28 mouse cellular contexts compared by ENCODE assay signal in genomic region chr9:84370260-84370659, GRCm38 (mm10).
DNase-seq lines count a peak whose midpoint lies in the region; ATAC-seq lines count a peak whose summit lies in the region.
"Had no signal": no experiment of that assay in that cellular context is flagged by ENCODE, and none has a peak within 500 bp of the region (broad histone marks: within the 10 kb centered on the region; RNA-seq: fewer than 3 reads in every experiment).

No protein-coding gene starts in this region.

- no peak overlapping the region for H3K27ac ChIP-seq in neural tube, embryonic 15.5 days (replicated peaks)
- H3K27ac ChIP-seq: embryonic facial prominence, embryonic 13.5 days; embryonic facial prominence, embryonic 15.5 days; forebrain, embryonic 10.5 days; forebrain, embryonic 12.5 days had no signal

- no peaks in the 10 kb centered on the region for H3K27me3 ChIP-seq in neural tube, embryonic 15.5 days (replicated peaks)
- H3K27me3 ChIP-seq: CH12.LX; embryonic facial prominence, embryonic 13.5 days; embryonic facial prominence, embryonic 15.5 days; forebrain, embryonic 12.5 days; Patski had no signal

- no peak overlapping the region for H3K9ac ChIP-seq in neural tube, embryonic 15.5 days (replicated peaks)
- H3K9ac ChIP-seq: embryonic facial prominence, embryonic 13.5 days; embryonic facial prominence, embryonic 15.5 days; forebrain, embryonic 12.5 days had no signal

- intact Hi-C loops in heart, postnatal 14 days (cut with DNase I): no loop called here

- H3K9me3 ChIP-seq in neural tube, embryonic 15.5 days (replicated peaks): no peaks in the 10 kb centered on the region
- H3K9me3 ChIP-seq: embryonic facial prominence, embryonic 15.5 days; G1E had no signal

- no peak overlapping the region for H3K4me2 ChIP-seq in neural tube, embryonic 15.5 days
- H3K4me2 ChIP-seq: embryonic facial prominence, embryonic 13.5 days; embryonic facial prominence, embryonic 15.5 days; forebrain, embryonic 12.5 days had no signal

- peak; percentile 52; the same call in 1 of the 2 replicates for ATAC-seq in common myeloid progenitor, adult 5-6 weeks (replicated peaks; ENCODE audit: low read depth, poor library complexity, severe bottlenecking)
- ATAC-seq in hematopoietic stem cell, adult 5-6 weeks (replicated peaks in 1 of 2; ENCODE audit: insufficient read depth in 1 of 2, low FRiP score in 2 of 2, low TSS enrichment in 1 of 2, low read depth in 1 of 2, poor library complexity in 2 of 2, severe bottlenecking in 2 of 2): peak; percentile 29 to 46; a peak in 2 of 4 replicates
- ATAC-seq in megakaryocyte progenitor cell, adult 5-6 weeks (replicated peaks; ENCODE audit: poor library complexity): peak; percentile 68
- no peak for ATAC-seq in neural tube, embryonic 15.5 days (ENCODE audit: low FRiP score)
- ATAC-seq: activated CD4-positive, CD25-positive, alpha-beta regulatory T cell, adult 4 months; CD4-positive, CD25-positive, alpha-beta regulatory T cell, adult 4 months; forebrain, embryonic 14.5 days; forebrain, embryonic 16.5 days had no signal

- H3K4me1 ChIP-seq in neural tube, embryonic 15.5 days: no peaks in the 10 kb centered on the region
- H3K4me1 ChIP-seq: embryonic facial prominence, embryonic 15.5 days; forebrain, embryonic 10.5 days; forebrain, embryonic 12.5 days had no signal

- 76% methylated on average over 4 of the region's 4 CpGs for WGBS in neural tube, embryonic 15.5 days

- H3K36me3 ChIP-seq in neural tube, embryonic 15.5 days: no peaks in the 10 kb centered on the region
- H3K36me3 ChIP-seq: embryonic facial prominence, embryonic 13.5 days; embryonic facial prominence, embryonic 15.5 days; forebrain, embryonic 10.5 days; forebrain, embryonic 12.5 days; G1E had no signal

- DNase-seq in liver: no peak
- no peak for DNase-seq in heart, postnatal 14 days
- DNase-seq: adrenal gland, adult 8-10 months; adrenal gland, postnatal 14 days; adrenal gland, postnatal 36 days; B cell, adult 2 months; cerebellum, adult 11-12 months; cerebellum, adult 2 months; cerebellum, adult 9-10 months; cerebellum, postnatal 10 days; cerebellum, postnatal 25 days; embryo, embryonic 11 days had no signal

- no peak overlapping the region for H3K4me3 ChIP-seq in neural tube, embryonic 15.5 days (replicated peaks)
- H3K4me3 ChIP-seq: embryonic facial prominence, embryonic 13.5 days; embryonic facial prominence, embryonic 15.5 days; erythroblast, embryonic 14.5 days; forebrain, embryonic 10.5 days; forebrain, embryonic 12.5 days had no signal
